Mouse (Mus musculus) hindbrain, embryonic 16.5 days (tissue): Measurements from ENCODE around the gene Rhou. TPM values are rescaled to one million over a fixed set of nuclear protein-coding genes. Genes with fewer than 3 reads are reported as not detected.
"Not testable (repeated sequence)": the region's sequence is repeated elsewhere in the genome, so short reads cannot be mapped to it uniquely, and the experiment has no call there.

Experiments
- ATAC-seq: fragments of 200-750 bp; cut with Nextera tagmentation; 2 replicates; pipeline ENCODE4 v1.8.0; 2017; ENCODE audit warnings: moderate TSS enrichment, moderate library complexity
- H3K27ac ChIP-seq: fragments of 300-500 bp; sonication (generic); 2 replicates; pipeline ENCODE4 v1.5.1; 2014; ENCODE audit warnings: low read depth, mild to moderate bottlenecking, control low read depth, low read length, moderate library complexity
- H3K27me3 ChIP-seq: fragments of 300-500 bp; sonication (generic); replicated peaks from 2 replicates; pipeline ENCODE4 v1.6.1; 2014; ENCODE audit warnings: low read length; ENCODE audit not compliant: control insufficient read depth, insufficient read depth
- H3K36me3 ChIP-seq: fragments of 300-500 bp; sonication (generic); 2 replicates; pipeline ENCODE4 v1.6.1; 2014; ENCODE audit warnings: mild to moderate bottlenecking, low read length, moderate library complexity, mixed read lengths; ENCODE audit not compliant: control insufficient read depth, insufficient read depth
- H3K4me1 ChIP-seq: fragments of 300-500 bp; sonication (generic); 2 replicates; pipeline ENCODE4 v1.6.1; 2014; ENCODE audit warnings: low read depth, low read length; ENCODE audit not compliant: control insufficient read depth, insufficient read depth
- H3K4me2 ChIP-seq: fragments of 300-500 bp; sonication (generic); 2 replicates; pipeline ENCODE4 v1.6.1; 2014; ENCODE audit warnings: mild to moderate bottlenecking, low read length, control low read depth, moderate library complexity
- H3K4me3 ChIP-seq: fragments of 300-500 bp; sonication (generic); 2 replicates; pipeline ENCODE4 v1.5.1; 2014; ENCODE audit warnings: mild to moderate bottlenecking, low read length, control low read depth, moderate library complexity
- H3K9ac ChIP-seq: fragments of 300-500 bp; sonication (generic); 2 replicates; pipeline ENCODE4 v1.6.1; 2014; ENCODE audit warnings: low read depth, mild to moderate bottlenecking, control low read depth, low read length, moderate library complexity
- H3K9me3 ChIP-seq: fragments of 300-500 bp; sonication (generic); 2 replicates; pipeline ENCODE4 v1.6.1; 2014; ENCODE audit warnings: mild to moderate bottlenecking, low read length, moderate library complexity; ENCODE audit not compliant: control insufficient read depth
- WGBS: fragments of 180-500 bp; shearing (Covaris S2); extraction: QIAGEN DNeasy Blood & Tissue Kit; methylation state at CpG from one replicate; pipeline ENCODE4 v1.1.7; 2014; 5-methylcytosine and 5-hydroxymethylcytosine counted together
- polyA plus RNA-seq: library from polyadenylated mRNA; unstranded; fragments of >200 nt; fragmentation: Nextera tagmentation; extraction: Ambion mirVana; gene quantifications from 2 replicates; pipeline ENCODE4 v1.2.1, GENCODE M21; 2015

The Rhou gene
- 11.6 and 12.3 TPM in 2 replicates for polyA plus RNA-seq

DNA sequence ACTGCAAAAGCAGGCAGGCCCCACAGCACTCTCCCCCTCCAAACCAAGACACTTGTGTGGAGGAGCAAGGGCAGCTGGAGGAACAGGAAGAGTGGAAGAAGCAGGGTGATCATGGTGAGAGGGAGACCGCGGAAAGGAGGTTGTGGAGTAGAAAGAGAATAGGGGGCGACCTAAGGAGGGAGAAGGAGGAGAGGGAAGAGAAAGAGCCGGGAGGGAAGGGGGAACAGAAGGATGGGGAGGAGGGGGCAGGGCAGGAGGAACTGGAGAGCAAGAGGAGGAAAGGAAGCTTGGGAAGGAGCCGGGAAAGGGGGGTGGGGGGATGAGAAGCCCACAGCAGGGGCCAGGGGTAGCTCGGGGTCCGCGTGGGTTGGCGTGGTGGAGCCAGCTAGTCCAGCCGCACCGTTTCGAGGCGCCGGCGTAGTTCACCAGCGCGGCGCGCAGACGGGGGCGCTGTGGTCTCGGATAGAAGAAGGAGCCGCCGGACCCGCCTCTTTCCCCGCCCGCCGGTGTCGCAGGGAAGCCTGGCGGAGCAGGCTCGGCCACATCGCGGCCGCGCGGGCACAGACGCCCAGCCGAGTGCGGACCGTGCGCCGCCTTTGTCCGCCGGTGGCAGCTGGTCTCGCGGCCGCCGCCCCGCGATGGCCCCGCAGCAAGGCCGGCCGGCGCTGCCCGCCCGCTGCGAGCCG lies at the start of gene Rhou:
Gene Rhou (plus strand): TSS at position 622 of the 686 bp plus-strand sequence.
- peak; percentile 95 for ATAC-seq
- H3K9me3 ChIP-seq, result no peaks in the 10 kb centered on the region
- peaks cover 5% of the 10 kb centered on the region; the same call in 1 of the 2 replicates for H3K36me3 ChIP-seq
- H3K4me1 ChIP-seq, result peaks cover 16% of the 10 kb centered on the region
- under 1% methylated on average over 45 of the region's 58 CpGs for WGBS
- peak within 1 kb of the TSS; percentile 97 for H3K27ac ChIP-seq
- peak within 1 kb of the TSS; percentile 80 for H3K4me3 ChIP-seq
- no peaks in the 10 kb centered on the region for H3K27me3 ChIP-seq
- peak within 1 kb of the TSS; percentile 78 for H3K4me2 ChIP-seq
- peak within 1 kb of the TSS; percentile 95 for H3K9ac ChIP-seq

DNA sequence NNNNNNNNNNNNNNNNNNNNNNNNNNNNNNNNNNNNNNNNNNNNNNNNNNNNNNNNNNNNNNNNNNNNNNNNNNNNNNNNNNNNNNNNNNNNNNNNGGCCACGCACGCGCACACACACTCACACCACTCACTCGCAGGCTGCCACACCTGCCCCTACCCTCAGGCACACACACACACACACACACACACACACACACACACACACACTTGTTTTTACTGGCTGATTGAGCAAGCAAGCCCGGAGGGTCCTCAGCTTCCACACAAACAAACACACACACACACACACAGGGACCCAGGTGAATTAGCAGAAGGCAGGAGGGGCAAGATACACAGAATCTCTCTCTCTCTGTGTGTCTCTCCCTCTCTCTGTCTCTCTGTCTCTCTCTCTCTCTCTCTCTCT lies 41.1 kb upstream of the Rhou start:
- 100% methylated on average over 1 of the region's 5 CpGs for WGBS
- H3K27me3 ChIP-seq, H3K9ac ChIP-seq, H3K4me2 ChIP-seq, ATAC-seq, H3K27ac ChIP-seq, H3K4me3 ChIP-seq, H3K36me3 ChIP-seq, H3K4me1 ChIP-seq, H3K9me3 ChIP-seq: not testable (repeated sequence)

DNA sequence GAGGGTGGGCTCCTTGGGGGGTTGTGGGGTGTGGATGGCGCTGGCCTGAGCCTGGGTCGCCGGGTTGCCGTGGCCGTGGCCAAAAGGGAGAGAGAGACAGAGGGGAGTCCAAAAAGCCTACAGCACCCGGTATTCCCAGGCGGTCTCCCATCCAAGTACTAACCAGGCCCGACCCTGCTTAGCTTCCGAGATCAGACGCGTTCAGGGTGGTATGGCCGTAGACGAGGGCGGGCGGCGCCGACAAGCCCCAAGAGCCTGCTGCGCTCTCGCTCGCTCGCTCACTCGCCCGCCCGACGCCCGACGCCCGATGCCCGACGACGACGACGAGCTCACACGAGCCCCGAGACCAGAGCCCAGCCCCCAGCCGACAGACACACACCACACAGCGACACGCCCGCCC lies 30.2 kb upstream of the Rhou start:
- not testable (repeated sequence) for ATAC-seq, H3K4me2 ChIP-seq, H3K4me3 ChIP-seq, H3K9me3 ChIP-seq, H3K36me3 ChIP-seq, H3K27ac ChIP-seq, H3K4me1 ChIP-seq, H3K9ac ChIP-seq
- WGBS, result no CpG with 5 or more reads among the region's 39 CpGs
- peaks cover 12% of the 10 kb centered on the region for H3K27me3 ChIP-seq

DNA sequence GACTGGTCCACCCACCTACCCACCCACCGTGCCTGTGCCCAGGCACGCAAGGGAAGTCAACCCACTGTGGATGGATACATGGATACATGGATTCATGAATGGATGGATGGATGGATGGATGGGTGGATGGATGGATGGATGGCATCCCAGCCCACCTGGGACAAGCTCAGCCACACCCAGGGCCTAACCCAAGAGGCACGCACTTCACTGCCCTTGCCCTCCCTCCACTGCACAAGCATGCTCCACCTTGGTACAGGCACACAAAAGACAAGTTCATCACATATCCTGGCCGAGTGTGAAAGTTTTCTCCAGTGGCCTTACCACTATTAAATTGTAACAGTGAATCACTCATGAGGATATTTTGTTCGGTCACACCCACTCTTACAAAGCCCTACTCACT lies 29.5 kb upstream of the Rhou start:
- no peak overlapping the region for H3K9ac ChIP-seq
- peaks cover 8% of the 10 kb centered on the region for H3K4me1 ChIP-seq
- H3K9me3 ChIP-seq, result no peaks in the 10 kb centered on the region
- WGBS, result 60% methylated on average over 5 of the region's 5 CpGs
- ATAC-seq, result no peak
- no peaks in the 10 kb centered on the region for H3K36me3 ChIP-seq
- no peak overlapping the region for H3K27ac ChIP-seq
- no peak overlapping the region for H3K4me2 ChIP-seq
- H3K27me3 ChIP-seq, result peaks cover 10% of the 10 kb centered on the region
- H3K4me3 ChIP-seq, result no peak overlapping the region

DNA sequence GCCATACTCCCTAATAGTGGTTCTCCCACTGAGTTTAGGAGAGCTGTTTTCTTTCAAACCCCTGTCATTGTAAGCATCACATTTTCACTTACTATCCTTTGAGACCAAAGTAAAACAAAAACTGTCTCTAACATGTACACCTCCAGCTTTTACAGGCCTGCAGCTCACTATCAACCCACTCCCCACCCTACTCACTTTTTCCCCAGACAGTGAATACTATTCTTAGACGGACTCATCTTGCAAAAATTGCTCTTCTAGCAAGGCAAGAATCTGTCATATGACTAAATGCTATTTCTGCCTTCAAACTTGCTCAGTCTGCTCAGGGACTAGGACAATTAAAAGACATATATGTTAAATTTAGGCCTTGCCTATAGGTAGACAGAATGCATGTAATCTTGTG lies 29.0 kb upstream of the Rhou start:
- H3K9ac ChIP-seq, result no peak overlapping the region
- no peak overlapping the region for H3K4me3 ChIP-seq
- peaks cover 10% of the 10 kb centered on the region for H3K27me3 ChIP-seq
- H3K9me3 ChIP-seq, result no peaks in the 10 kb centered on the region
- H3K4me1 ChIP-seq, result peaks cover 11% of the 10 kb centered on the region
- 54% methylated on average over 1 of the region's 1 CpGs for whole genome bisulfite sequencing
- no peak overlapping the region for H3K4me2 ChIP-seq
- H3K27ac ChIP-seq, result no peak overlapping the region
- no peak for ATAC-seq
- H3K36me3 ChIP-seq, result no peaks in the 10 kb centered on the region

DNA sequence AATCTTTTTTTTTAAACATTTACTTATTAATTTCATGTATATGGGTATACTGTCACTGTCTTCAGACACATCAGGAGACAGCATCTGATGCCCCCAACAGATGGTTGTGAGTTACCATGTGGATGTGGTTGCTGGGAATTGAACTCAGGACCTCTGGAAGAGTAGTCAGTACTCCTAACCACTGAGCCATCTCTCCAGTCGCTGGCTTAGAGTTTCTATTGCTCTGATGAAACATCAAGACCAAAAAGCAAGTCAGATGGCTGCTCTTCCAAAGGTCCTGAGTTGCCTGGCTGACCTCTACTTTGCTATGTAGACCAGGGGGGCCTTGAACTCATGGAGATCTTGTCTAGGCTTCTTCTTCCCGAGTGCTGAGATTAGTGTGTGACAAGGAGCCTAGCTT lies 28.0 kb upstream of the Rhou start:
- no peak overlapping the region for H3K4me3 ChIP-seq
- H3K4me1 ChIP-seq, result peaks cover 11% of the 10 kb centered on the region
- no peak for ATAC-seq
- H3K36me3 ChIP-seq, result no peaks in the 10 kb centered on the region
- no peak overlapping the region for H3K27ac ChIP-seq
- 36% methylated on average over 2 of the region's 2 CpGs for WGBS
- H3K4me2 ChIP-seq, result no peak overlapping the region
- no peak overlapping the region for H3K9ac ChIP-seq
- no peaks in the 10 kb centered on the region for H3K9me3 ChIP-seq
- H3K27me3 ChIP-seq, result peaks cover 10% of the 10 kb centered on the region

DNA sequence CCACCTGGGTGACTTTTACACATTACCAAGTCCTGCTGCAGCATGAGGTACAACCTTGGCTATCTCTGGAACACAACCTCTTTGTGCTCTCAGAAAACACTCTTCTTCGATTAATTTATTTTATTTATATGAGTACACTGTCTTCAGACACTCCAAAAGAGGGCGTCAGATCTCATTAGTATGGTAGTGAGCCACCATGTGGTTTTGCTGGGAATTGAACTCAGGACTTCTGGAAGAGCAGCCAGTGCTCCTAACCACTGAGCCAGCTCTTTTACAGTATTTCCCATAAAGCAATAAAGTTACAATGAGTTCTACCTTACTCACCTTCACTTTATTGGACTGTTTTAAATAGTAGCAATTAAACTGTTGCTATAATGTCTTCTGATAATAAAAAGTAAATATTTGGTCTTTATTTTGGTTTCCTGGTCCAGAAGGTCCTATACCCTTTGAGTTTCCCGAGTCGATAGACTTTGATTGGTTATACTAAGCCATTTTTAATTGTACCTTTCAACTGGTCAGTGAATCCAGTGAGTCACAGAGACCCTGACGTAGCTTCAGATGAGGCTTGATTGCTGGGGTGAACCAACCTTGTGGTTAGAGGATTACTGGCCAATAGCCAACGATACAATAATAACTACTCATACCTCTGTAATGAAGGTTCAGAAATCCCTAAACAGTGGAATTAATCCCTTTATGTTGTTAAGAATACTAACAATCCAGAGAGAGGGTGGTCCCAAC lies 26.1 kb upstream of the Rhou start:
- Histone ChIP-seq H3K4me1 (peaks cover 11% of the 10 kb centered on the region), H3K9me3 (no peaks in the 10 kb centered on the region), H3K27ac (no peak overlapping the region), H3K9ac (no peak overlapping the region), H3K4me2 (no peak overlapping the region), H3K27me3 (peaks cover 12% of the 10 kb centered on the region), H3K36me3 (no peaks in the 10 kb centered on the region), H3K4me3 (no peak overlapping the region)
- no peak for ATAC-seq
- 67% methylated on average over 6 of the region's 6 CpGs for WGBS

DNA sequence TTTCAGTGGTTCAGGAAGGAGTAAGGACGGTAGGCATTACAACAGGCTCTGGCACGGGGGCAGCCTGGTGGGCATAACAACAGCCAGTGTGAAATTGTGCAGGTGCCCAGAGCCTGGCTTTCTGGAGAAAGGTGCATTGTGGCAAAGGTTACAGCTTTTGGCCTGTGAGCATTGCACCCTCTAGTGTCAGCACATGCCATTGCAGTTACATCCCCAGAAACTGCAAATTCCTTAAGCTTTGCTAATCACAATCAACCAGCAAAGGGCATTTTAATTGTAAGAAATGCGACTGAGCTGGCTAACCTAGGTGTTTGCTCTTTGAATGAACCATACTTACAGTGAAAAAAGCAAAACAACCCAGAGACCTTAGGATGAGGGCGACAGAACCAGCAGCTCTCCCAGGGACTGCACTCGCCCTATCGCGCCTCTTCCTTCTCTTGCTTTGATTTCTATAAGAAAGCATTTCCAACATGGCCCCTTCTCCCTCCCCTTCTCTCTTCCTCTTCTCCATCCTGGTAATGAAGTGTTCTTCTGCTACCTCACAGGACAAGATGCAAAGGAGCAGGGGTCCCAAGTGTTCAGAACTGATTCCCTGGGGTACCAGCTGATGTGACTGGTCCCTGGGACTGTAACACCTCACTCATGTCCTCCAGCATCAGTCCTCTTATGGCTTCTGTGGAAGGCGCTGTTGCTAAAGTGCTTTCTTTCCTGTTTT lies 25.3 kb upstream of the Rhou start:
- peak; percentile 41; the same call in 1 of the 2 replicates for ATAC-seq
- Histone ChIP-seq H3K27me3 (peaks cover 12% of the 10 kb centered on the region), H3K4me1 (peaks cover 11% of the 10 kb centered on the region), H3K4me3 (peak overlapping the region; percentile 35), H3K9me3 (no peaks in the 10 kb centered on the region), H3K36me3 (no peaks in the 10 kb centered on the region), H3K4me2 (peak overlapping the region; percentile 66), H3K27ac (no peak overlapping the region), H3K9ac (peak overlapping the region; percentile 23; the same call in 1 of the 2 replicates)
- WGBS, result 2% methylated on average over 8 of the region's 8 CpGs
